ENCODE assay signal across 10 mouse cellular contexts in the genomic region with DNA sequence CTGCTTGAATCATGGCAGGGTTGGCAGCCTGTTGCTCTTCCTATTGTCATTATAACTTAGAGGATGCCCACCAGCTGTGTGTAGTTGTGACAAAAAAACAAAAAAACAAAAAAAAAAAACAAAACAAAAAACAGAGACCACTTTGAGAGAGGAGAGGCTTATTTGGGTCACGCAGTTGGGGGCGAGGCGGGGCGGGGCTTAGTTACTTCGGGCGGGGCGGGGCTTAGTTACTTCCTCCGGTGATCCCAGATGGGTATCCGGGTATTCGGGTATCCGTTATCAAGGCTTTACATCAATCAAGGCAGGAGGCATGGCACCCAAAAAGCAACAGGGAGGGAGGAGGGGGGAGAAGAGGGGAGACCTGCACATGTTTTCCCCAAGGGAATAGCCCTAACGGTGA. TPM values are rescaled to one million over a fixed set of nuclear protein-coding genes. Genes with fewer than 3 reads are reported as not detected.
DNase-seq lines count a peak whose midpoint lies in the region; ATAC-seq and TF ChIP-seq lines count a peak whose summit lies in the region.
"Had no signal": no experiment of that assay in that cellular context is flagged by ENCODE, and none has a peak within 500 bp of the region (broad histone marks: within the 10 kb centered on the region; RNA-seq: fewer than 3 reads in every experiment).

No protein-coding gene starts in this region.

- H3K36me3 ChIP-seq in embryonic facial prominence, embryonic 10.5 days (replicated peaks): peaks cover 10% of the 10 kb centered on the region; the same call in 1 of the 2 replicates
- H3K36me3 ChIP-seq in forebrain, postnatal 0 days (ENCODE audit: insufficient read depth): no peaks in the 10 kb centered on the region
- H3K36me3 ChIP-seq in midbrain, embryonic 11.5 days (ENCODE audit: control insufficient read depth, insufficient read depth, low read length): no peaks in the 10 kb centered on the region; the same call in 1 of the 2 replicates

- H3K4me2 ChIP-seq in forebrain, postnatal 0 days (ENCODE audit: low read depth): peak overlapping the region; percentile 21; the same call in 1 of the 2 replicates
- no peak overlapping the region for H3K4me2 ChIP-seq in midbrain, embryonic 11.5 days

- H3K4me1 ChIP-seq in embryonic facial prominence, embryonic 10.5 days: peaks cover 25% of the 10 kb centered on the region
- H3K4me1 ChIP-seq in forebrain, postnatal 0 days (ENCODE audit: insufficient read depth): peaks cover 17% of the 10 kb centered on the region
- peaks cover 20% of the 10 kb centered on the region for H3K4me1 ChIP-seq in midbrain, embryonic 11.5 days (ENCODE audit: control insufficient read depth, insufficient read depth, low read length)

- H3K9me3 ChIP-seq in embryonic facial prominence, embryonic 10.5 days: no peaks in the 10 kb centered on the region
- H3K9me3 ChIP-seq in forebrain, postnatal 0 days (ENCODE audit: low read length): no peaks in the 10 kb centered on the region
- H3K9me3 ChIP-seq in midbrain, embryonic 11.5 days (ENCODE audit: control insufficient read depth, low read length): no peaks in the 10 kb centered on the region

- no peak overlapping the region for H3K9ac ChIP-seq in forebrain, postnatal 0 days
- no peak overlapping the region for H3K9ac ChIP-seq in midbrain, embryonic 11.5 days (ENCODE audit: low read length)

- no peak for ATAC-seq in forebrain, postnatal 0 days
- no peak for ATAC-seq in midbrain, embryonic 11.5 days (ENCODE audit: low FRiP score)
- ATAC-seq: Patski had no signal

- DNase-seq in kidney, postnatal 14 days: peak; percentile 17
- no peak for DNase-seq in kidney, adult 18-20 months
- peak; percentile 29 for DNase-seq in embryonic facial prominence, embryonic 10.5 days (ENCODE audit: low spot score)
- DNase-seq in forebrain, postnatal 0 days: no peak
- DNase-seq in midbrain, embryonic 11.5 days (ENCODE audit: low spot score, missing footprints): peak; percentile 78
- no peak for DNase-seq in cerebellum, adult 18-20 months
- no peak for DNase-seq in ovary, postnatal 14 days (ENCODE audit: low spot score)
- DNase-seq in Muller cell, postnatal 12 days (ENCODE audit: inconsistent ontology term): no peak
- DNase-seq: cerebellum, postnatal 36 days had no signal

- H3K27ac ChIP-seq in embryonic facial prominence, embryonic 10.5 days (replicated peaks): no peak overlapping the region
- H3K27ac ChIP-seq in forebrain, postnatal 0 days (ENCODE audit: low read depth, low read length): peak overlapping the region; percentile 70
- H3K27ac ChIP-seq in midbrain, embryonic 11.5 days (ENCODE audit: low read depth, low read length): no peak overlapping the region

- H3K4me3 ChIP-seq in embryonic facial prominence, embryonic 10.5 days: peak overlapping the region; percentile 44
- H3K4me3 ChIP-seq in forebrain, postnatal 0 days (ENCODE audit: low read depth, low read length): no peak overlapping the region
- H3K4me3 ChIP-seq in midbrain, embryonic 11.5 days (ENCODE audit: low read depth, low read length): no peak overlapping the region

- H3K27me3 ChIP-seq in embryonic facial prominence, embryonic 10.5 days (replicated peaks; ENCODE audit: low read depth, poor library complexity, severe bottlenecking): no peaks in the 10 kb centered on the region
- H3K27me3 ChIP-seq in forebrain, postnatal 0 days (ENCODE audit: insufficient read depth, low read length): no peaks in the 10 kb centered on the region
- H3K27me3 ChIP-seq in midbrain, embryonic 11.5 days (ENCODE audit: control insufficient read depth, insufficient read depth, low read length): no peaks in the 10 kb centered on the region
- H3K27me3 ChIP-seq: Patski had no signal

- WGBS in embryonic facial prominence, embryonic 10.5 days: 14% methylated on average over 12 of the region's 12 CpGs
- WGBS in forebrain, postnatal 0 days: 21% methylated on average over 12 of the region's 12 CpGs
- 17% methylated on average over 12 of the region's 12 CpGs for WGBS in midbrain, embryonic 11.5 days

- no peak for TF ChIP-seq CTCF in forebrain, postnatal 0 days (IDR thresholded peaks at IDR 0.05; ENCODE audit: low read depth)

RNA-seq across cellular contexts. Expression of a gene that starts 46.3 kb away (rescaled TPM):
- polyA plus RNA-seq in embryonic facial prominence, embryonic 10.5 days (2016; fragmentation: Nextera tagmentation; extraction: Ambion mirVana): 32.7 and 33.4 TPM in 2 replicates
- 86.2 and 87.4 TPM in 2 replicates for total RNA-seq in forebrain, postnatal 0 days (2014; rRNA removed)
- polyA plus RNA-seq in forebrain, postnatal 0 days (2015; fragmentation: Nextera tagmentation; extraction: Ambion mirVana): 47.6 and 63.6 TPM in 2 replicates
- polyA plus RNA-seq in midbrain, embryonic 11.5 days (2014; fragmentation: Nextera tagmentation; extraction: Ambion mirVana): 33.0 TPM in 2 replicates

Comparison
In these comparisons a context has a peak if more than half of its experiments do, and no peak if none do; other contexts are left out.
1. DNase-seq: peak in kidney, postnatal 14 days (single experiment), embryonic facial prominence, embryonic 10.5 days (single experiment) and midbrain, embryonic 11.5 days (single experiment); none in kidney, adult 18-20 months (single experiment), forebrain, postnatal 0 days (single experiment), cerebellum, adult 18-20 months (0 of 2), ovary, postnatal 14 days (single experiment) and Muller cell, postnatal 12 days (single experiment).